Mouse (Mus musculus) monocyte, adult 59 days (primary cell): ENCODE data around the gene Cycs. TPM values are rescaled to one million over a fixed set of nuclear protein-coding genes. Genes with fewer than 3 reads are reported as not detected.

Experiments used
- total RNA-seq, 2 experiments: library from RNA; stranded (reverse); gene quantifications; one replicate each; pipeline ENCODE4 v1.2.4; 2023

Gene Cycs
- 10 to 100 TPM; 27.0 to 34.9 TPM for total RNA-seq

DNA sequence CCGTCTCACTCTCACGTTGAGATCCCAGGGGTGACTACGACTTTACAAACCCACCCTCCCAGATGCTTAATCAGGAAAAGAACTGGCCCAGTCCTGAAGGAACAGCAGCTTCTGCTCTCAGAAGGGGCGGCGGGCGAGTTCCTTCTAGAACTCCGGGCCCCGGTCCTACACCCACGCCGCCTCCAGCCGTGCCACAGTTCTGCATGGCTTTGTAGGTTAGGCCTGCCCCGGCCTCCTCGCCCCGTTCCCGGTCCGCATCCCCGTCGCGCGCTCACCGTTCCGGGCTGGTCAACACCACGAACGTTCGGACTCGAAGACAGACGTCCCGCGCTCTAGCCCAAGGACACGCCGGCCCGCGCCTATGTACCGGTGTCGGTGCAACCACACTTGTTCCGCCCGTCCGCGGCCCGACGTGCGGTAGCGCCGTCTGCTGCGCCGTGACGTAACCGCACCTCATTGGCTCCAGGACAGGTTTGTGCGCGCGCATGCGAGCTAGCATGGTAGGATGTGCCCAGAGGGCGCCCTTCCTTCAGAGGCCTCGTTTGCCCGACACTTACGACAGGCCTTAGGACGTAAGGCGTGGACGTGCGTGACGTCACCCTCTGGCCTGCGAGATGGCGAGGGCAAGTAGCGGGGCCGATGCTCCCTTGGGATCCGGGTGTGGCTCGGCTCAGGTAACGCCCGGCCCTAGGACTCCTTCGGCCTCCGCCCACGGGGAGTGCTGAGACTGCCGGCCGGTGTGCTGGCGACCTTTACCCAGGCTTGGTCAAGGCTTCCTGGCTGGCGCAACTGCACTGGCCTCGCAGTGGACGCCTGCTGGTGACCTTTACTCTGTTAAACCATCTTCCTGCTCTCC is at the start of gene Cycs:
Cycs (minus strand) TSS at position 398 of the 856 bp plus-strand sequence.

DNA sequence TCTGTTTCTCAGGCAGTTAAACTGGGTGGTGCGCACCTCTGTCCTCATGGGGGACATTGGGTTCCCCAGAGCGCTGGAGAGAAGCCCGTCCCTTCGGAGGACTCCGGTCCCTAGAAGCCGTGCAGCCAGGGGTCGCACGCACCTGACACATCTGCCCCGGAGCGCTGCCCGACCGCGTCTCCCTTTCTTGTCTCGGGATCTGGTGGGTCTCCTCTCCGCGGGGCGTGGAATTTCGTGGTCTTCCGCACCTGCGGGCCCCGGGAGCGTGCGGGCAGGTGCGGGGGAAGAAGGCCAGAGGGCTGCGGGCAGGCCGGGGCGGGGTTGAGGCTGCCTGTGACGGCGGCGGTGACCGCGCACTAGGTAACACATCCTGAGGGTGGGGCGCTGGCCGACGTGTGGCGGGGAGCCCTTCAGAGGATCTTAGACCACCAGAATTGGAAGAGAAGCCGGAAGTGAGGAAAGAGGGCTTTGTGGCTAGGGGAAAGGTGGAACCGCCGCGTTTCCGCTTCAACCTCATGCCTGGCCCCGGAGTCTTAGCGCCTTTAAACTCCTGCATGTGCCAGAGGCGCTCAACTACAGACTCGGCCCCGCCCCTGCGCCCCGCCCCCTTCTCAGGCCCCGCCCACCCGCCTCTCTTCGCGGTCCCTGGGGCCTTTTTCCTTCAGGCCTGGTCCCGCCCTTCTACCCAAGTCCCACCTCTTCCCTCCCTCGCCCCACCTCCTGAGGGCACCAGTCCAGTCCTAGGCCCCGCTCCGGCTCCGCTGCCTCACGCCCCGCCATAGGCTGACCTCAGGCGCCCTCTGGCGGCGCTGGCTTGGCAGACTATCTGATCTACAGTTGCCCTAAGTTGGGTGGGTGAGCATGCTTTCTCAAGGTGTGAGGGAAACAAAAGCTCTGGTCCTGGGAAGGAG is 30.2 kb upstream of the Cycs start, which contains the start of gene 4921507P07Rik:
4921507P07Rik (minus strand) TSS at position 332 of the 911 bp plus-strand sequence.

Other genes starting within 250 kb of the Cycs start
- 1 to 10 TPM; 6.4 to 7.5 TPM for gene Osbpl3, start 110.3 kb downstream of the Cycs start, total RNA-seq
- not detected for gene 4921507P07Rik, start 30.1 kb upstream of the Cycs start, total RNA-seq
- not detected for gene Npvf, start 87.9 kb upstream of the Cycs start, total RNA-seq